1 mouse cellular context compared by ENCODE assay signal in genomic region chr5:45449206-45449605, GRCm38 (mm10).
A peak's percentile ranks its signal among the peaks of the same experiment; 100 is the strongest.
TF ChIP-seq lines count a peak whose summit lies in the region.

No protein-coding gene starts in this region.

TF ChIP-seq in MEL, 35 proteins besides CTCF, POLR2A, EP300 and RAD21 (continued from another document):
- 0 out of 2 replicates have a peak, but pooled peaks have one; percentile 11 for TF ChIP-seq HCFC1 (IDR thresholded peaks at IDR 0.05; ENCODE audit: low read depth, low read length)
- no peak for TF ChIP-seq JUND (IDR thresholded peaks at IDR 0.05; ENCODE audit: low read depth, low read length)
- no peak for TF ChIP-seq BHLHE40 (IDR thresholded peaks at IDR 0.05; ENCODE audit: borderline replicate concordance, low read depth, low read length)
- TF ChIP-seq UBTF (IDR thresholded peaks at IDR 0.05; ENCODE audit: borderline replicate concordance, insufficient read depth, low read depth, low read length): 0 out of 2 replicates have a peak, but pooled peaks have one; percentile 48
- no peak for TF ChIP-seq MAZ (IDR thresholded peaks at IDR 0.05; ENCODE audit: low read depth, low read length)
- TF ChIP-seq MAFK (IDR thresholded peaks at IDR 0.05; ENCODE audit: borderline replicate concordance, low read depth, low read length): no peak
- TF ChIP-seq MYB (IDR thresholded peaks at IDR 0.05; ENCODE audit: low read depth, low read length): no peak
- no peak for TF ChIP-seq SMC3 (IDR thresholded peaks at IDR 0.05; ENCODE audit: low read depth, low read length)
- no peak for TF ChIP-seq ZNF384 (IDR thresholded peaks at IDR 0.05; ENCODE audit: low read depth, low read length)
- no peak for TF ChIP-seq MAX (IDR thresholded peaks at IDR 0.05; ENCODE audit: low read length)
- no peak for TF ChIP-seq ZKSCAN1 (IDR thresholded peaks at IDR 0.05; ENCODE audit: low read depth, low read length)
- no peak for TF ChIP-seq MXI1 (IDR thresholded peaks at IDR 0.05; ENCODE audit: low read depth, low read length)
- no peak for TF ChIP-seq NELFE (IDR thresholded peaks at IDR 0.05; ENCODE audit: low read depth, low read length)
- TF ChIP-seq SIN3A (IDR thresholded peaks at IDR 0.05; ENCODE audit: low read length): no peak; the same call in none of the 2 replicates
- TF ChIP-seq POLR2AphosphoS2 (IDR thresholded peaks at IDR 0.05; ENCODE audit: low read length): no peak
- TF ChIP-seq USF1 (IDR thresholded peaks at IDR 0.05; ENCODE audit: low read depth, low read length): 0 out of 2 replicates have a peak, but pooled peaks have one; percentile 9
- no peak for TF ChIP-seq GABPA (IDR thresholded peaks at IDR 0.05; ENCODE audit: low read depth, low read length)
- TF ChIP-seq TBP (IDR thresholded peaks at IDR 0.05; ENCODE audit: low read depth, low read length): no peak
- TF ChIP-seq MYC (IDR thresholded peaks at IDR 0.05; ENCODE audit: low read depth, low read length): no peak; the same call in 1 of the 2 replicates
- no peak for TF ChIP-seq ELF1 (IDR thresholded peaks at IDR 0.05; ENCODE audit: low read depth, low read length)
- TF ChIP-seq ETS1 (IDR thresholded peaks at IDR 0.05; ENCODE audit: low read depth, low read length): no peak
- TF ChIP-seq POLR2AphosphoS5 (IDR thresholded peaks at IDR 0.05; ENCODE audit: borderline replicate concordance, low read depth, low read length): no peak
- no peak for TF ChIP-seq KAT2A (conservative IDR thresholded peaks at IDR 0.05; ENCODE audit: low read depth, low read length)
